Mouse (Mus musculus) heart, embryonic 13.5 days (tissue): ENCODE results near the gene Cbwd1. TPM values are rescaled to one million over a fixed set of nuclear protein-coding genes. Genes with fewer than 3 reads are reported as not detected.

Experiments used
- ATAC-seq: fragments of 200-750 bp; cut with Nextera tagmentation; 2 replicates; pipeline ENCODE4 v1.8.0; 2017; ENCODE audit warnings: moderate TSS enrichment; ENCODE audit not compliant: insufficient number of reproducible peaks, low FRiP score, low TSS enrichment; ENCODE audit errors: extremely low read depth
- H3K27ac ChIP-seq: fragments of 300-500 bp; sonication (generic); replicated peaks from 2 replicates; pipeline ENCODE4 v1.5.1; 2015; ENCODE audit warnings: moderate library complexity, mild to moderate bottlenecking, inconsistent platforms
- H3K27me3 ChIP-seq: fragments of 300-500 bp; sonication (generic); replicated peaks from 2 replicates; pipeline ENCODE4 v1.6.1; 2015; ENCODE audit warnings: mild to moderate bottlenecking, inconsistent platforms
- H3K36me3 ChIP-seq: fragments of 300-500 bp; sonication (generic); 2 replicates; pipeline ENCODE4 v1.6.1; 2015; ENCODE audit warnings: mild to moderate bottlenecking, inconsistent platforms
- H3K4me1 ChIP-seq: fragments of 300-500 bp; sonication (generic); 2 replicates; pipeline ENCODE4 v1.6.1; 2015; ENCODE audit warnings: inconsistent platforms
- H3K4me2 ChIP-seq: fragments of 300-500 bp; sonication (generic); 2 replicates; pipeline ENCODE4 v1.6.1; 2015; ENCODE audit warnings: inconsistent platforms, mild to moderate bottlenecking, moderate library complexity
- H3K4me3 ChIP-seq: fragments of 300-500 bp; sonication (generic); 2 replicates; pipeline ENCODE4 v1.5.1; 2015; ENCODE audit warnings: moderate library complexity, mild to moderate bottlenecking, inconsistent platforms
- H3K9ac ChIP-seq: fragments of 300-500 bp; sonication (generic); 2 replicates; pipeline ENCODE4 v1.6.1; 2015; ENCODE audit warnings: inconsistent platforms, mild to moderate bottlenecking, moderate library complexity
- H3K9me3 ChIP-seq: fragments of 300-500 bp; sonication (generic); 2 replicates; pipeline ENCODE4 v1.6.1; 2016; ENCODE audit warnings: inconsistent platforms
- WGBS: fragments of 180-500 bp; shearing (Covaris S2); methylation state at CpG from one replicate; pipeline ENCODE4 v1.1.7; 2015; ENCODE audit warnings: mixed read lengths; 5-methylcytosine and 5-hydroxymethylcytosine counted together
- polyA plus RNA-seq: library from polyadenylated mRNA; unstranded; fragments of >200 nt; fragmentation: Nextera tagmentation; extraction: Ambion mirVana; gene quantifications from 2 replicates; pipeline ENCODE4 v1.2.1, GENCODE M21; 2015

Cbwd1 gene
- 14.0 and 16.5 TPM in 2 replicates for polyA plus RNA-seq

DNA sequence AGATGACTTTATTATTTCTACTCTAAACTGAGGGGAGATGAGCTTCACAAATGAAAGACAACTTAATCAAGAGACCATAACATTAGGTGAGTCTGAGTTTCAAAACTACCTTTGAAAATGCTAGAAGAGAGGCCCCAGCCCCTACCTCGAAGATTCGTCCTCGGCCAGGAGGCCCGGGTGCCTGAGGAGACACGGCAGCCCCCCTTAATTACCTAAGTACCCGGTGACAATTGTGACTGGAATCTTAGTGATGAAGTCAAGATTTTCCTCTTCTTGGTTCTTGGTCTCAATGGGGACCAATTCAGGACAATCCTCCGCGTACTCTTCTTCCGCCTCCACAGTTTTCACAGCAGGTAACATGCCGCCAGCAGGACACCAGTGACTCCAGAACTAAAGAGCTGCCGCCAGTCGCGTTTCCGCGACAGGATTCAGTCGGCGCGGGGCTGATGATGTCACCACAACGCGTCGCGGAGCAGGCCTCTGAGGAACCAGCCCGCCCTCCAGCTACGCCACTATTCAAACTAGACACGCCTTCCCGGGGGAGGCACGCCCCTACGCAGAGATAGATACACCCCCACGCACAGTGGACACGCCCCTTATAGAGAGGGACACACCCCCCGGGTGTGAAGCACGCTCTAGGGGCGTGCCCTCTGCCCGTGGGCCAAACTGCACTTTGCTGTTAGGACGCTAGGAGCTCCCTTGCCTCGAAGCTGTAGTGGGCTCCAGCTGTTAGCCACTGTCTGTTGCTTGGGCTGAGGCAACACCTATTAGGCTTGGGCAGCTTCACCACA, at the start of gene Cbwd1:
Gene Cbwd1, minus strand, starts transcription at position 439 of the 791 bp plus-strand sequence.
- H3K27ac ChIP-seq, result peak within 1 kb of the TSS; percentile 62
- ATAC-seq, result peak; percentile 100
- peaks cover 9% of the 10 kb centered on the region for H3K4me1 ChIP-seq
- H3K4me2 ChIP-seq, result peak within 1 kb of the TSS; percentile 80
- no peaks in the 10 kb centered on the region for H3K27me3 ChIP-seq
- no peaks in the 10 kb centered on the region for H3K9me3 ChIP-seq
- peak within 1 kb of the TSS; percentile 89 for H3K9ac ChIP-seq
- H3K36me3 ChIP-seq, result peaks cover 7% of the 10 kb centered on the region
- peak within 1 kb of the TSS; percentile 86 for H3K4me3 ChIP-seq
- WGBS, result under 1% methylated on average over 36 of the region's 36 CpGs

DNA sequence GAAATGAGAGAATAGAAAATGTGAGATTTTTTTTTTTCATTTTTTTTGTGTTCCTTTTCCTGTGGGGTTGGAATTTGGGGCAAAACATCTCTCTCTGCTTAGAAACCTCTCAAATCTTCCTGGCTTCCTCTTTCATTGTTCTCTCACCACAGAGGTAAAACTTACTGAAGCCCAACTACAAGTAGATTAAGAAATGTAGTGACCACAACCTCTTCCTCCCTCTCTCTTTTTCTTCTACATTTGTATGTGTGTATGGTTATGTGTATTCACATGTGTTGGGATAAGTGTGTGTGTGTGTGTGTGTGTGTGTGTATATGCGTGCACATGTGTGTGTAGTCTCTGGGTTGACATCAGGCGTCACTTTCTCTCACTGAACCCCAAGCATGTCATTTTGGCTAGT, 47.1 kb upstream of the Cbwd1 start:
- Histone ChIP-seq H3K4me3 (no peak overlapping the region), H3K9ac (no peak overlapping the region), H3K36me3 (no peaks in the 10 kb centered on the region), H3K4me2 (no peak overlapping the region), H3K27ac (no peak overlapping the region), H3K9me3 (no peaks in the 10 kb centered on the region), H3K27me3 (no peaks in the 10 kb centered on the region), H3K4me1 (peaks cover 10% of the 10 kb centered on the region)
- whole genome bisulfite sequencing, result 72% methylated on average over 2 of the region's 2 CpGs
- ATAC-seq, result no peak

- Histone ChIP-seq H3K4me1 (peaks cover 14% of the 10 kb centered on the region), H3K27ac (no peak overlapping the region), H3K36me3 (no peaks in the 10 kb centered on the region), H3K4me3 (no peak overlapping the region), H3K9me3 (no peaks in the 10 kb centered on the region), H3K4me2 (no peak overlapping the region), H3K27me3 (peaks cover 9% of the 10 kb centered on the region), H3K9ac (no peak overlapping the region)
- 89% methylated on average over 1 of the region's 1 CpGs for whole genome bisulfite sequencing
- ATAC-seq, result no peak
Measured at GRCm38 (mm10) chr19:25006686-25007085, 45.3 kb upstream of the Cbwd1 start.

GRCm38 (mm10) chr19:25003810-25004209, 42.4 kb upstream of the Cbwd1 start:
- no peak for ATAC-seq
- Histone ChIP-seq H3K9me3 (no peaks in the 10 kb centered on the region), H3K27ac (no peak overlapping the region), H3K4me3 (no peak overlapping the region), H3K36me3 (no peaks in the 10 kb centered on the region), H3K9ac (0 out of 2 replicates have a peak overlapping the region, but pooled peaks have one; percentile 2), H3K4me2 (no peak overlapping the region), H3K27me3 (peaks cover 25% of the 10 kb centered on the region), H3K4me1 (peaks cover 23% of the 10 kb centered on the region)
- WGBS, result 44% methylated on average over 4 of the region's 4 CpGs

GRCm38 (mm10) chr19:25002828-25003227, 41.4 kb upstream of the Cbwd1 start:
- no peak for ATAC-seq

GRCm38 (mm10) chr19:25002032-25002431, 40.6 kb upstream of the Cbwd1 start:
- H3K4me3 ChIP-seq, result no peak overlapping the region
- WGBS, result 84% methylated on average over 6 of the region's 6 CpGs

More at GRCm38 (mm10) chr19:25002828-25003227, 41.4 kb upstream of the Cbwd1 start:
- H3K36me3 ChIP-seq, result no peaks in the 10 kb centered on the region
- WGBS, result 80% methylated on average over 3 of the region's 3 CpGs
- H3K9ac ChIP-seq, result no peak overlapping the region
- H3K4me2 ChIP-seq, result no peak overlapping the region
- H3K4me3 ChIP-seq, result no peak overlapping the region
- H3K27ac ChIP-seq, result no peak overlapping the region
- no peaks in the 10 kb centered on the region for H3K9me3 ChIP-seq
- peaks cover 23% of the 10 kb centered on the region for H3K4me1 ChIP-seq
- H3K27me3 ChIP-seq, result peaks cover 30% of the 10 kb centered on the region

GRCm38 (mm10) chr19:25000153-25000552, 38.7 kb upstream of the Cbwd1 start:
- Histone ChIP-seq H3K36me3 (no peaks in the 10 kb centered on the region), H3K27me3 (peaks cover 40% of the 10 kb centered on the region), H3K9me3 (no peaks in the 10 kb centered on the region), H3K27ac (no peak overlapping the region), H3K9ac (peak overlapping the region; percentile 84), H3K4me2 (peak overlapping the region; percentile 93), H3K4me1 (peaks cover 23% of the 10 kb centered on the region), H3K4me3 (peak overlapping the region; percentile 81)
- WGBS, result 19% methylated on average over 9 of the region's 9 CpGs
- ATAC-seq, result no peak

More at GRCm38 (mm10) chr19:25002032-25002431, 40.6 kb upstream of the Cbwd1 start:
- Histone ChIP-seq H3K9me3 (no peaks in the 10 kb centered on the region), H3K36me3 (no peaks in the 10 kb centered on the region), H3K27ac (no peak overlapping the region), H3K9ac (no peak overlapping the region), H3K4me1 (peaks cover 23% of the 10 kb centered on the region), H3K4me2 (no peak overlapping the region), H3K27me3 (peaks cover 30% of the 10 kb centered on the region)
- no peak for ATAC-seq

DNA sequence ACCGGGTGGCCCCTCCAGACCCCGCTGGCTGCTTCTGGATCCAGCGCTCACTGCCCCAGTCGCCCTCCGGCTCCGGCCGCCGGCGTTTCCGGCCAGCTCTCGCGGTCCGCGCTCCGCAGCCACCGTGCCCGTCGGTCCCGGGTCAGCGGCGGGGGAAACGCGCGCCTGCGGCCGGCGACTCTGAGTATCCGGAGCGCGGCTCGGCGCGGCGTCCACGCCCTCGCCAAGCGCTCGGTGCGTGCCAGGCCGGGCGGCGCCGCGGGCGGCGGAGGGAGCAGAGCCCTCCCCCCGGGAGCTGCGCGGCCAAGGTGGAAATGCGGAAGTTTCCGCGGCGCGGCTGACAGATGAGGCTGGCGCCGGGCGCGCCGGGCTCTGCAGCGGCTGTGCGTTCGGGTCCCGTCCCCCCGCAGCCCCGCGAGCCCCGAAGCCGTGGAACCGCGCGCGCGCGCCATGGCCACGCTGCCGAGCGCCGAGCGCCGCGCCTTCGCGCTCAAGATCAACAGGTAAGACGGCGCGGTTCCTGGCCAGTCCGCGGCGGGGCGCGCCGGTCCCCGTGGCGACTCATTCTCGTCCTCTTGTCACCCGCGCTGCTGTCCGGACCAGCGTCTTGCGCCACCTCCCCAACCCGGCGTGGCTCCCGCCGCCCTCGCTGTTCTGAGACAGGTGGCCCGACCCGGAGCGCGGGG, 37.9 kb upstream of the Cbwd1 start, which contains the start of gene Dock8:
Gene Dock8, plus strand, starts transcription at position 334 of the 686 bp plus-strand sequence.
- peak; percentile 25; the same call in 1 of the 2 replicates for ATAC-seq
- H3K27me3 ChIP-seq, result peaks cover 40% of the 10 kb centered on the region
- no peaks in the 10 kb centered on the region for H3K36me3 ChIP-seq
- H3K4me1 ChIP-seq, result peaks cover 27% of the 10 kb centered on the region
- H3K9me3 ChIP-seq, result no peaks in the 10 kb centered on the region
- H3K4me2 ChIP-seq, result peak within 1 kb of the TSS; percentile 93
- peak within 1 kb of the TSS; percentile 84 for H3K9ac ChIP-seq
- H3K27ac ChIP-seq, result peak within 1 kb of the TSS; percentile 56
- under 1% methylated on average over 105 of the region's 109 CpGs for WGBS
- peak within 1 kb of the TSS; percentile 81 for H3K4me3 ChIP-seq

GRCm38 (mm10) chr19:24998561-24998960, 37.2 kb upstream of the Cbwd1 start:
- peaks cover 40% of the 10 kb centered on the region for H3K27me3 ChIP-seq
- H3K4me1 ChIP-seq, result peaks cover 21% of the 10 kb centered on the region
- H3K36me3 ChIP-seq, result no peaks in the 10 kb centered on the region
- peak overlapping the region; percentile 84; the same call in 1 of the 2 replicates for H3K9ac ChIP-seq
- ATAC-seq, result no peak
- peak overlapping the region; percentile 93 for H3K4me2 ChIP-seq
- 51% methylated on average over 5 of the region's 5 CpGs for WGBS
- no peak overlapping the region for H3K27ac ChIP-seq
- H3K4me3 ChIP-seq, result peak overlapping the region; percentile 81
- H3K9me3 ChIP-seq, result no peaks in the 10 kb centered on the region

DNA sequence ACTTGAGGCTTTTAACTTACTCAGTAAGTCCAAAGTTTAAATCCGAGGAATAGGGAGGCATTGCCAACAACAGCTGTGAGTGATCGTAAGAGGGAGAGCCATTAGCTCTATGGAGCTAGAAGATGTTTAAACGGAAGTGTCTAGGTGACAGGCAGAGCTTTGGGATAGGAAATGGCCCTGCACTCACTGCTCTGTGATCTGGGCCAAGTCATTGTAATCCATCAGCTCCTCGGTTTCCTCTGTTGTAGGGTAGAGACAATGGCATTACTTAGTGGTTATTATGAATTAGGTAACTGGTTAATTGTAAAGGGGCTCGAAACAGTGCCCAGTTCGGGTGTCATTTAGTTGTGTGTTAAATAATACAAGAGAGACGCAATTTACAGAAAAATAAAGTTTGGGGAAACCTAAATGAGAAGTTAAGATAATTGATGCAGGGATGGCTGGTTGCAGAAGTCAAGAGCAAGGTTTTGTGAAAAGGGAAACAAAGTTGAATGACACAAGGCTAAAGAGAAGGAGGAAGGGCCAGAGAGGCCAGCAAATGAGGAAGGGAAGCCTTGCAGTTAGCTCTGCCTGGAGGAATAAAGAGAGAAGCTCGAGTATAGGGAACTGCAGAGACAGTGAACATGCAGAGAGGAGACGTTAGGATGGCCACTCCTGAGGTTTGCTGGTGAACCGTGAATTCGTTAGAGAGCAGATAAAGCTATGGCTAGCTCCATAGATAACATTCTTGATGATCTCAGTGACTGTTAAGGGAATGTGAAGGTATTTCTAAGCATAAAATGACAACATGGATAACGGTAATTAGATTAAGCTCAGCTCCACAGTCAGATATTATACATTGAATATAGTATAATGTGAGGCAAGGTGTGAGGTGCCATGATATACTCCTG, 35.6 kb upstream of the Cbwd1 start:
- no peak overlapping the region for H3K4me3 ChIP-seq
- WGBS, result 59% methylated on average over 12 of the region's 12 CpGs

More for the DNA sequence above, 35.6 kb upstream of the Cbwd1 start:
- ATAC-seq, result no peak
- H3K27ac ChIP-seq, result no peak overlapping the region
- H3K36me3 ChIP-seq, result no peaks in the 10 kb centered on the region
- no peak overlapping the region for H3K4me2 ChIP-seq
- peaks cover 35% of the 10 kb centered on the region for H3K27me3 ChIP-seq
- H3K9ac ChIP-seq, result no peak overlapping the region
- peaks cover 16% of the 10 kb centered on the region for H3K4me1 ChIP-seq
- H3K9me3 ChIP-seq, result no peaks in the 10 kb centered on the region
